Mouse (Mus musculus) layer of hippocampus, adult 8-10 months (tissue): ENCODE measurements at regions not wholly inside any gene's neighbourhood (a gene's known extent, or its start where the extent isn't known, plus 50 kb on each side); places are given as distances from the start of the nearest gene placed in this dataset.
"Not testable (repeated sequence)": the region's sequence is repeated elsewhere in the genome, so short reads cannot be mapped to it uniquely, and the experiment has no call there.

Source experiments
- DNase-seq, 2 experiments: peaks; one replicate each; pipeline ENCODE4 v3.0.0; 2022; ENCODE audit warnings: low spot score in 2 of 2

- DNase-seq, result no peak
Observed at GRCm38 (mm10) chr9:23651300-23651699, 428.4 kb downstream of the Bmper start.

- DNase-seq, result no peak
Observed at GRCm38 (mm10) chr9:23653086-23653485, 430.2 kb downstream of the Bmper start.

- no peak for DNase-seq
Observed at GRCm38 (mm10) chr9:23654777-23655176, 431.9 kb downstream of the Bmper start.

GRCm38 (mm10) chr9:23665960-23666359, 431.8 kb upstream of the Npsr1 start:
- no peak for DNase-seq

GRCm38 (mm10) chr9:23669230-23669629, 428.6 kb upstream of the Npsr1 start:
- no peak for DNase-seq

- DNase-seq, result no peak
Observed at GRCm38 (mm10) chr9:23670642-23671041, 427.2 kb upstream of the Npsr1 start.

- DNase-seq, result no peak
Observed at GRCm38 (mm10) chr9:23673347-23673860, 424.4 kb upstream of the Npsr1 start.

- no peak for DNase-seq
Observed at GRCm38 (mm10) chr9:23674833-23675232, 423.0 kb upstream of the Npsr1 start.

GRCm38 (mm10) chr9:23689456-23689855, 408.3 kb upstream of the Npsr1 start:
- DNase-seq, result no peak

GRCm38 (mm10) chr9:23692768-23693441, 404.9 kb upstream of the Npsr1 start:
- no peak for DNase-seq

- no peak for DNase-seq
Observed at GRCm38 (mm10) chr9:23693442-23693829, 404.4 kb upstream of the Npsr1 start.

- no peak for DNase-seq
Observed at GRCm38 (mm10) chr9:23694481-23694880, 403.3 kb upstream of the Npsr1 start.

- no peak for DNase-seq
Observed at GRCm38 (mm10) chr9:23700567-23700966, 397.2 kb upstream of the Npsr1 start.

- DNase-seq, result not testable (repeated sequence)
Observed at GRCm38 (mm10) chr9:23717584-23717983, 380.2 kb upstream of the Npsr1 start.

GRCm38 (mm10) chr9:23728816-23729215, 369.0 kb upstream of the Npsr1 start:
- DNase-seq, result peak in 1 of 2 experiments; percentile 3

- no peak for DNase-seq
Observed at GRCm38 (mm10) chr9:23752478-23752877, 345.3 kb upstream of the Npsr1 start.

GRCm38 (mm10) chr9:23786660-23787059, 311.1 kb upstream of the Npsr1 start:
- DNase-seq, result no peak
